Mouse (Mus musculus) mouse trophoblast stem cell (cell line): ENCODE measurements around the gene Actl6a.
"Not testable (repeated sequence)": the region's sequence is repeated elsewhere in the genome, so short reads cannot be mapped to it uniquely, and the experiment has no call there.

Source experiments
- in situ Hi-C, 2 experiments: fragments of 300-500 bp; cut with MseI, MboI; formaldehyde crosslinking; loops; 2 replicates in 1 of 2; 3 replicates in 1 of 2; pipeline ENCODE4 v1.15.1; 2025

Actl6a gene

GRCm38 (mm10) chr3:32694737-32695582 lies 11.1 kb upstream of the Actl6a start:
- in situ Hi-C loops, result loop anchor here (5.0 to 10.0 kb wide), 2 partner anchors 80 to 88 kb away; partner anchors contain the start of gene Gnb4 (in 1 of the 2)

- in situ Hi-C loops, result loop anchor here (5.0 to 10.0 kb wide), 2 partner anchors 81 to 88 kb away; partner anchors contain the start of gene Gnb4 (in 1 of the 2)
These were observed 10.5 kb upstream of the Actl6a start for GRCm38 (mm10) chr3:32695583-32695980.

- in situ Hi-C loops, result loop anchor here (5.0 to 10.0 kb wide), 2 partner anchors 84 to 91 kb away; partner anchors contain the start of gene Gnb4 (in 1 of the 2)
These were observed 7.8 kb upstream of the Actl6a start for GRCm38 (mm10) chr3:32698228-32698863.

GRCm38 (mm10) chr3:32704021-32704420 lies 2.1 kb upstream of the Actl6a start:
- in situ Hi-C loops, result not testable (repeated sequence)

- in situ Hi-C loops, result not testable (repeated sequence)
These were observed 1.5 kb upstream of the Actl6a start for GRCm38 (mm10) chr3:32704632-32705031.

GRCm38 (mm10) chr3:32708052-32708367 lies 1.9 kb downstream of the Actl6a start:
- in situ Hi-C loops, result no loop called here

GRCm38 (mm10) chr3:32708368-32709231 lies 2.5 kb downstream of the Actl6a start:
- in situ Hi-C loops, result no loop called here

- in situ Hi-C loops, result no loop called here
These were observed 3.3 kb downstream of the Actl6a start for GRCm38 (mm10) chr3:32709388-32709787.

GRCm38 (mm10) chr3:32713711-32714110 lies 7.6 kb downstream of the Actl6a start:
- in situ Hi-C loops, result no loop called here

- in situ Hi-C loops, result not testable (repeated sequence)
These were observed 11.3 kb downstream of the Actl6a start for GRCm38 (mm10) chr3:32717403-32717802.

- in situ Hi-C loops, result no loop called here
These were observed 12.2 kb downstream of the Actl6a start for GRCm38 (mm10) chr3:32718271-32718670.

- in situ Hi-C loops, result no loop called here
These were observed 18.1 kb downstream of the Actl6a start for GRCm38 (mm10) chr3:32724191-32724590.

GRCm38 (mm10) chr3:32725951-32726350 lies 19.9 kb downstream of the Actl6a start:
- in situ Hi-C loops, result no loop called here

GRCm38 (mm10) chr3:32727861-32728260 lies 21.8 kb downstream of the Actl6a start:
- in situ Hi-C loops, result no loop called here

- in situ Hi-C loops, result no loop called here
These were observed 30.4 kb downstream of the Actl6a start, which contains the start of gene Ndufb5 for GRCm38 (mm10) chr3:32736244-32737171. Gene Ndufb5 (plus strand): TSS chr3:32736990.

- in situ Hi-C loops, result no loop called here
These were observed 31.1 kb downstream of the Actl6a start, which contains the start of gene Mrpl47 for GRCm38 (mm10) chr3:32737172-32737655. Gene Mrpl47 (minus strand): TSS chr3:32737605.

GRCm38 (mm10) chr3:32738549-32738948 lies 32.5 kb downstream of the Actl6a start:
- in situ Hi-C loops, result no loop called here

- in situ Hi-C loops, result no loop called here
These were observed 36.2 kb downstream of the Actl6a start for GRCm38 (mm10) chr3:32742276-32742780.

- in situ Hi-C loops, result no loop called here
These were observed 38.9 kb downstream of the Actl6a start for GRCm38 (mm10) chr3:32745001-32745400.

GRCm38 (mm10) chr3:32745426-32745825 lies 39.3 kb downstream of the Actl6a start:
- in situ Hi-C loops, result not testable (repeated sequence)
